Mouse (Mus musculus): ENCODE measurements around the gene Abca8a.

- TF ChIP-seq ZNF384 (IDR thresholded peaks at IDR 0.05; ENCODE audit: low read depth, low read length) (no peak), MAFK (IDR thresholded peaks at IDR 0.05; ENCODE audit: insufficient read depth, low read depth, low read length) (no peak), HCFC1 (IDR thresholded peaks at IDR 0.05; ENCODE audit: borderline replicate concordance, insufficient read depth, low read length) (no peak), CHD2 (IDR thresholded peaks at IDR 0.05; ENCODE audit: low read depth, low read length) (no peak)
Measured at GRCm38 (mm10) chr11:109988164-109988563, 107.6 kb downstream of the Abca8a start.
